10 mouse cellular contexts compared by ENCODE assay signal in genomic region chr6:94682270-94682618, GRCm38 (mm10). TPM values are rescaled to one million over a fixed set of nuclear protein-coding genes. Genes with fewer than 3 reads are reported as not detected.
DNase-seq lines count a peak whose midpoint lies in the region; ATAC-seq and TF ChIP-seq lines count a peak whose summit lies in the region.
"Had no signal": no experiment of that assay in that cellular context is flagged by ENCODE, and none has a peak within 500 bp of the region (broad histone marks: within the 10 kb centered on the region; RNA-seq: fewer than 3 reads in every experiment).

No protein-coding gene starts in this region.

- DNase-seq in gastrocnemius, adult 2 months = no peak
- DNase-seq in gastrocnemius, postnatal 25 days = no peak
- DNase-seq in neural tube, embryonic 10.5 days (ENCODE audit: extremely low spot score, low spot score) = no peak
- DNase-seq in left cerebral cortex, postnatal 4 days = no peak
- no peak for DNase-seq in cerebellum, postnatal 36 days
- DNase-seq: layer of hippocampus, adult 9-11 months had no signal

- H3K27ac ChIP-seq in gastrocnemius, adult 2 months = peak overlapping the region; percentile 66
- no peak overlapping the region for H3K27ac ChIP-seq in neural tube, embryonic 12.5 days
- peak overlapping the region; percentile 13; the same call in 1 of the 2 replicates for H3K27ac ChIP-seq in intestine, embryonic 15.5 days
- peak overlapping the region; percentile 79 for H3K27ac ChIP-seq in stomach, embryonic 16.5 days (ENCODE audit: low read length)
- H3K27ac ChIP-seq: liver, embryonic 15.5 days had no signal

- 55% methylated on average over 6 of the region's 6 CpGs for WGBS in neural tube, embryonic 12.5 days
- 63% methylated on average over 6 of the region's 6 CpGs for WGBS in intestine, embryonic 15.5 days
- WGBS in stomach, embryonic 16.5 days = 44% methylated on average over 6 of the region's 6 CpGs

- H3K4me1 ChIP-seq in neural tube, embryonic 12.5 days = peaks cover 56% of the 10 kb centered on the region
- peaks cover 73% of the 10 kb centered on the region for H3K4me1 ChIP-seq in intestine, embryonic 15.5 days (replicated peaks)
- peaks cover 88% of the 10 kb centered on the region for H3K4me1 ChIP-seq in stomach, embryonic 16.5 days (ENCODE audit: control insufficient read depth, insufficient read depth, low read length)

- peak overlapping the region; percentile 37; the same call in 1 of the 2 replicates for H3K4me3 ChIP-seq in gastrocnemius, adult 2 months
- H3K4me3 ChIP-seq in neural tube, embryonic 12.5 days = no peak overlapping the region
- H3K4me3 ChIP-seq in intestine, embryonic 15.5 days (replicated peaks) = no peak overlapping the region
- H3K4me3 ChIP-seq in stomach, embryonic 16.5 days (replicated peaks; ENCODE audit: low read length) = no peak overlapping the region
- H3K4me3 ChIP-seq: liver, embryonic 15.5 days had no signal

- peak overlapping the region; percentile 24; the same call in 1 of the 2 replicates for H3K4me2 ChIP-seq in neural tube, embryonic 12.5 days (replicated peaks)
- peak overlapping the region; percentile 15; the same call in 1 of the 2 replicates for H3K4me2 ChIP-seq in intestine, embryonic 15.5 days (replicated peaks)
- H3K4me2 ChIP-seq in stomach, embryonic 16.5 days (ENCODE audit: low read depth, low read length) = peak overlapping the region; percentile 44
- H3K4me2 ChIP-seq: liver, embryonic 15.5 days had no signal

- no peak for TF ChIP-seq CTCF in gastrocnemius, adult 2 months (IDR thresholded peaks at IDR 0.05)

- no peaks in the 10 kb centered on the region for H3K36me3 ChIP-seq in neural tube, embryonic 12.5 days
- no peaks in the 10 kb centered on the region for H3K36me3 ChIP-seq in intestine, embryonic 15.5 days
- no peaks in the 10 kb centered on the region for H3K36me3 ChIP-seq in stomach, embryonic 16.5 days (ENCODE audit: control insufficient read depth, insufficient read depth, low read length)
- H3K36me3 ChIP-seq: liver, embryonic 15.5 days had no signal

- no peaks in the 10 kb centered on the region for H3K9me3 ChIP-seq in neural tube, embryonic 12.5 days
- no peaks in the 10 kb centered on the region for H3K9me3 ChIP-seq in intestine, embryonic 15.5 days
- no peaks in the 10 kb centered on the region for H3K9me3 ChIP-seq in stomach, embryonic 16.5 days (replicated peaks; ENCODE audit: control insufficient read depth, low read length)
- H3K9me3 ChIP-seq: liver, embryonic 15.5 days had no signal

- no peak overlapping the region for H3K9ac ChIP-seq in neural tube, embryonic 12.5 days
- no peak overlapping the region for H3K9ac ChIP-seq in intestine, embryonic 15.5 days
- H3K9ac ChIP-seq in stomach, embryonic 16.5 days (ENCODE audit: low read length) = peak overlapping the region; percentile 54; the same call in 1 of the 2 replicates
- H3K9ac ChIP-seq: liver, embryonic 15.5 days had no signal

- no peak for ATAC-seq in neural tube, embryonic 12.5 days (ENCODE audit: low FRiP score, low read depth)
- no peak for ATAC-seq in intestine, embryonic 15.5 days
- ATAC-seq in stomach, embryonic 16.5 days (ENCODE audit: insufficient read depth, low FRiP score) = no peak

- intact Hi-C loops in gastrocnemius, adult 2 months (cut with DNase I) = no loop called here
- intact Hi-C loops in left cerebral cortex, postnatal 4 days (cut with DNase I) = no loop called here

- no peaks in the 10 kb centered on the region for H3K27me3 ChIP-seq in neural tube, embryonic 12.5 days (replicated peaks)
- H3K27me3 ChIP-seq in intestine, embryonic 15.5 days (replicated peaks) = no peaks in the 10 kb centered on the region
- no peaks in the 10 kb centered on the region for H3K27me3 ChIP-seq in stomach, embryonic 16.5 days (ENCODE audit: control insufficient read depth, insufficient read depth, low read length)

RNA-seq across cellular contexts. Expression of gene Lrig1, which starts 17.7 kb away (rescaled TPM):
- 10 to 100 TPM; 38.9 to 57.9 TPM for total RNA-seq in gastrocnemius, adult 2 months (2021)
- total RNA-seq in gastrocnemius, postnatal 25 days (2021) = 10 to 100 TPM; 35.9 to 38.8 TPM
- polyA plus RNA-seq in neural tube, embryonic 12.5 days (2016; fragmentation: Nextera tagmentation; extraction: Ambion mirVana) = 20.4 and 21.0 TPM in 2 replicates
- polyA plus RNA-seq in intestine, embryonic 15.5 days (2015; fragmentation: Nextera tagmentation; extraction: Ambion mirVana) = 17.1 and 19.5 TPM in 2 replicates
- polyA plus RNA-seq in stomach, embryonic 16.5 days (2015; fragmentation: Nextera tagmentation; extraction: Ambion mirVana) = 18.3 and 24.0 TPM in 2 replicates
- 10 to 100 TPM; 28.3 to 32.8 TPM for total RNA-seq in left cerebral cortex, postnatal 4 days (2021)
